Mouse (Mus musculus): Measurements from ENCODE around the gene Insr. TPM values are rescaled to one million over a fixed set of nuclear protein-coding genes. Genes with fewer than 3 reads are reported as not detected.
"Not testable (repeated sequence)": the region's sequence is repeated elsewhere in the genome, so short reads cannot be mapped to it uniquely, and the experiment has no call there.

Insr gene
- total RNA-seq (2022) = 10 to 100 TPM; 49.8 to 58.2 (median 50.7) TPM

DNA sequence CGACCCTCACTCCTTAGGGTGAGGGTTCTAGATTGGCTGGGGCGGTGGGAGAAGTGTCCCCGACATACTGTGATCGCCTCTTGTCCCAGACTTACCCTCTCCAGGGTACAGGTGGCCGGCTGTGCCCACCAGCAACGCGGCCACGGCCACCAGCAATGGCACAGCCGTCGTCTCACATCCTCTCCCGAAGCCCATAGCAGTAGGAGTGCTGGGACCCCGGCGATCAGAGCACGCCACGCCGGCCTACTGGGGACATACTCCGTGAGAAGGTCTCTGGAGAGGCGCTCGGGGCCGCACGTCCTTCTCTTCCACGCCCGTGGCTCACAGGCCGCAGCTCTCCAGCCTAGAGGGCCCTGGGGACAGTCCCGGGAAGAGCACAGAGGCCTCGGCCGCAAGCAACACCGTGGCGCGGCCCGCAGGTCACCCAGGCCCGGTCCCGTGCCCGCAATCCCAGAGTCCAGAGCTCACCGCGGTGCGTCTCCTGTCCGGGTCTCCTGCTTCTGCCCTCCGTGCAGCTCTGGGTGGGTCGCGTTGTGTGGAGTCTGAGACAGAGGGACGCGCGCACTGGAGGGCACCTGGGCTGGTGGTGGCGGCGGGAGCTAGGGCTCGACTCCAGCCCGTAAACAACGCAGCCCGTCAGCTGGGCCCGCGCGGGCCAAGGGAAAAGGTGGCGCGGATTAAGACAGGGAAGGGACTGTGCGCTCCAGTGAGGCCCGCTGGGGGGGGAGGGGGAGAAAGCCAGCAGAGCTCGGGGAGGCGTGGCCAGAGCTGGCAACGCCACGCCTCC lies at the start of gene Insr:
TSS of gene Insr (minus strand) at position 684 of the 787 bp plus-strand sequence.
- DNase-seq (ENCODE audit: low spot score in 2 of 2) = peak; percentile 87 to 92

DNA sequence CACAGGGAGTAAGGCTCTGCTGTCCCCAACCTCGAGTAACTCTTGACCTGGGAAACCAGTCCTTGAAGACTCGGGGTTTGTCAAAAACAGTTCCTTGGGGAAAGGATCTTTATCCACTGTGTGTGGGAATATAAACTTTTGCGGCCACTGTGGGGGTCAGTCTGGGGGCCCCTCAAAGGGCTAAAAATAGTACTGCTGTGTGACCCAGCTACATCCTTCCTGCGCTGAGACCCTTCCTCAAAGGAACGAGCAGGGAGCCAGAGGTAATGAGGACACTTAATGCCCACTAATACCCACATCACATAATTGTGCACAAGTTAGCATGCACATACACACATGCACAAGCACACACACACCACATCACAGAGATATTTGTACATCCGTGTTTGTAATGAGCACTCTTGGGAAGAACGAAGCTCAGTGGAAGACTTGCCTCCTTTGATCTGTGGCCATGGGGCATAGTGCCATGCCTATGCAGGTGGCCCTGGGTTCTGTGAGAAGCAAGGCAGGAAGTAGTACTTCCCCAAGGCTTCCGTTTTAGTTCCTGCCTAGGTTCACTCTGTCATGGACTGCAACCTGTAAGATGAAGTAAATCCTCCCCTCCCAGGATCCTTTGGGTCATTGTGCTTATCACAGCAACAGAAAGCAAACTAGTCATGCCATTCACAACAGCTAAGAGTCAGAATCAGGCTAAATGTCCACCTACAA lies 48.3 kb upstream of the Insr start:
- no peak for DNase-seq (ENCODE audit: low spot score in 2 of 2)

DNA sequence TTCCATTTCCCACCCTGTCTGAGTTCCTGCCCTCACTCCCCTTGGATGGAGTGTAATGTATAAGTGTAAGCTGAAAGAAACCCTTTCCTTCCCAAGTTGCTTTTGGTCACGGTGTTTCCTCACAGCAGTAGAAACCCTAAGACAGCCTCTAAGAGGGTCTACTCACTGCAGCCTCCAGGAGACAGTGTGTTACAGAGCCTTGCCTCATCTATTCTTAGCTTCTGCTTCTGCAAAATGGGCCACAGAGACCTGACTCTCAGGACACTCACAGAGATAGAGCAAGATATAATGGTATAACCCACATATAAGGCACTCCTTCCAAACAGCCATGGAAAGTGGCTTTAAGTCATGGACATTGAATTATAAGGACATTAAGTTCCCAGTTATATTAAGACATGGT lies 47.6 kb upstream of the Insr start:
- DNase-seq (ENCODE audit: low spot score in 2 of 2) = no peak

DNA sequence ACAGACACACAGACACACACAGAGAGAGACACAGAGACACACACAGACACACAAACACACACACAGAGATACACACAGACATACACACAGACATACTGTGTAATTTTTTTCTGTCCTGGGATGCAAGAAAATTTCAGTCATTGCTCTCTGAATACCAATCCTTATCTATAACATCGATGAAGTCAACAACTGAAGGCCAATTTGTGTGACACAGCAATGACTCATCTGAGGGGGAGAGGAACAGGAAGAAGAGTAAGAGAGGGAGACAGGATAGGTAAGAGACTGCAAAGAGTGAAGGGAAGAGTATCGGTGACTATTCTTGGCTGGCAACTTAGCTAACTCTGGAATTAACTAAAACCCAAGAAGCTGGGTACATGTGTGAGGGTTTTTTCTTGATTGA lies 44.8 kb upstream of the Insr start:
- no peak for DNase-seq (ENCODE audit: low spot score in 2 of 2)

DNA sequence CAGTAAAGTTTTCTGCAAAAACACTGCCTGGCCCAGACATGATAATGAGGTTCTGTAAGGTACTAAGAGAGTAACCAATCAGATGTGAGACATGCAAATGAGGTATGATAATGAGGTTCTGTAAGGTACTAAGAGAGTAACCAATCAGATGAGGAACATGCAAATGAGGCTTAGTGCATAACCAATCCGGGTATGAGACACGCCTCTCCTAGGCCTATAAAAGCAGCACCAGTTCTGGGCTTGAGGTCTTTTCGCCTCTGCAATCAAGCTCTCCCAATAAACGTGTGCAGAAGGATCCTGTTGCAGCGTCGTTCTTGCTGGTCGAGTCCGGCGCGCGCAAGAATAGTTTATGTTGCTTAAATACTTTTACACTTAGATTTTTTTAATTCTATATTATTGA lies 39.9 kb upstream of the Insr start:
- DNase-seq (ENCODE audit: low spot score in 2 of 2) = not testable (repeated sequence)

DNA sequence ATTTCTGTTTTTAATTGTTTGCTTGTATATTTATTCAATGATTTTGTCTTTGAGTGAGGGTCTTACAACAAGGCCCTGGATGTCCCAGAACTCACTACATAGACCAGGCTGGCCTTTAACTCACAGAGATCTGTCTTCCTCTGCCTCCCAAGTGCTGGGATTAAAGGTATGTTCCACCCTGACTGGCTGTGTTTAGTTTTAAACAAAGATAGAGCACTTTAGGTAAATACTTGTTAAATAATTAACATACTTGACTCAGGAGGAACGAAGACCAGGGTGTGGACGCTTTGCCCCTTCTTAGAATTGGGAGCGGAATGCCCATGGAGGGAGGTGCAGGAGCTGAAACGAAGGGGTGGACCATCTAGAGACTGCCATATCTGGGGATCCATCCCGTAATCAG lies 37.2 kb upstream of the Insr start:
- no peak for DNase-seq (ENCODE audit: low spot score in 2 of 2)

DNA sequence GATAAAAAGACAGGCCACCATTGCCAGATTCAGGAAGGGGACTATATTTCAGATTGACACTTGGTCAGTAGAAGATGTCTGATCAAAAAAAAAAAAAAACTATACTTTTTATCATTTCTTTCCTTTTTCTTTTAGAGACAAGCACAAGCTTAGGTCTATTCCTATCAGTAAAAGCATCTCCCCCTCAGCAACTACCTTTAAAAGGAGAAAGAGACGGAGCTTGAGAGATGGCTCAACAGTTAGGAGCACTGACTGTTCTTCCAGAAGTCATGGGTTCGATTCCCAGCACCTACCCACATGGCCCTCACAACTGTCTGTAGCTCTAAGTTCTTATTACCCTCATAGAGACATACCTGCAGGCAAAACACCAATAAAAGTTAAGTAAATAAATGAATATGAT lies 34.9 kb upstream of the Insr start:
- DNase-seq (ENCODE audit: low spot score in 2 of 2) = no peak

DNA sequence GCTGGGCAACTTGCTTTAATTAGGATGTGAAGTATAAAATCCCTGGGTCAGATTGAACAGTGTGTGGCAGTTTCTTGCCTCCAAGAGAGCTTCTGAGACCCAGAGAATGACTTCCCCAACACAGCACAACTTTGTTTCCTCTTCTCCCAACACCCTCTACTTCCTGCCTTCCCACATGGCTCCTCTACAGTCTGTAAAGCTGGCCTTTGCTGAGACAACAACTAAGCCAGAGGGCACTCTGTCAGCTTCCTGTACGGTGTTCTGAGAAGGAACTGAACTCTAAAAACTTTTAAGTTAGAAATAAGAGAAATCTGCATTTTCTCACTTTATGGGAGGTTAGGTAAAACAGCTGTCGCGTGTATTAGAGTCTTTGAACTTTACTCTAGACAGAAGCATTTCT lies 34.4 kb upstream of the Insr start:
- no peak for DNase-seq (ENCODE audit: low spot score in 2 of 2)

DNA sequence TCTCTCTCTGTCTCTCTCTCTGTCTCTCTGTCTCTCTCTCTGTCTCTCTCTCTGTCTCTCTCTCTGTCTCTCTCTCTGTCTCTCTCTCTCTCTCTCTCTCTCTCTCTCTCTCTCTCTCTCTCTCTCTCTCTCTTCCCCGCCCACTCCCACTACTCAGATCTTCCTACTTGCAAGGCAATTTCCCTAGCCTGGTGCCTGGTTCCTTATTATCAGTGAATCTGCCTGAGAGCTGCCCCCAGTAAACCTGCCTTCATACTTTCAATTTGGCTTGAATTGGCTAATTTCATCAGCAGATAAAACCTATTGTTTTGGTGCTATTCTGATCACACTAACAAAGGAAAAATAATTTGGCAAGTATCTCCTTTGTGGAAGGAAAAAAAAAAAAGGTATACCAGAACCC lies 34.0 kb upstream of the Insr start:
- DNase-seq (ENCODE audit: low spot score in 2 of 2) = not testable (repeated sequence)

DNA sequence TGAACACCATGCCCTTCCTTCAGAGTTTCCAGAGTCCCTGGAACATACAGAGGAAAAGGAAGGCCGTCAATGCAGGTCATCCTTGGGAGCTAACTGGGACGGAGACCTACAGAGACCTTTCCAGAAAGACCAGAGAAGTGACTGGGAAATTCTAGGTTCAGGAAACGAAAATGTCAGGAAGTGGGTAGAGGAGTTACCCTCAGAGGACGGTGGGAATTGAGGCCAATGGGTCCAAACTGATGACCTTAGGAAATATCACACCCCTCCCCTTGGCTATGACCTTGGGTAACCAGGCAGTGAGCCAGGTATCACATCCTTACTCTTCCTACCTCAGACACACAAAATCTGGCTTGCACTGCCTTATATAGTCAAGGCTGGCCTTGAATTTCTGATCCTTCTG lies 32.1 kb upstream of the Insr start:
- DNase-seq (ENCODE audit: low spot score in 2 of 2) = no peak

DNA sequence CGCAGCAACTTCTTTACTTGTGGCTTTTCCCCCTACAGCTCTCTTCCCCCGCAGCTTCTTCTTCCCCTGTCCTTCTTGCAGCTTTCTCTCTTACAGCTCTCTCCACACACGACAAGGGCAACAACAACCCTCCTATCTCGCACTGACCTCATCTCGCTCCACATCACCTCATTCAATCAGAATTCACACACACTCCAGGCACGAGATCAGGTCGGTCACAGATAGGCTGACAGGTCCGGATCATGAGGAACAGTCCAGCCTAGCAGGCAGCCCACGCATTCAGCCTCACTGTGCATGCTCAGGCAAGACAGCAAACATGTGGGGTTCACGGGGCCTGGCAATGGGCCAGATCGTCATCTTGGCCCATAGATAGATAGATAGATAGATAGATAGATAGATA lies 30.2 kb upstream of the Insr start:
- no peak for DNase-seq (ENCODE audit: low spot score in 2 of 2)

DNA sequence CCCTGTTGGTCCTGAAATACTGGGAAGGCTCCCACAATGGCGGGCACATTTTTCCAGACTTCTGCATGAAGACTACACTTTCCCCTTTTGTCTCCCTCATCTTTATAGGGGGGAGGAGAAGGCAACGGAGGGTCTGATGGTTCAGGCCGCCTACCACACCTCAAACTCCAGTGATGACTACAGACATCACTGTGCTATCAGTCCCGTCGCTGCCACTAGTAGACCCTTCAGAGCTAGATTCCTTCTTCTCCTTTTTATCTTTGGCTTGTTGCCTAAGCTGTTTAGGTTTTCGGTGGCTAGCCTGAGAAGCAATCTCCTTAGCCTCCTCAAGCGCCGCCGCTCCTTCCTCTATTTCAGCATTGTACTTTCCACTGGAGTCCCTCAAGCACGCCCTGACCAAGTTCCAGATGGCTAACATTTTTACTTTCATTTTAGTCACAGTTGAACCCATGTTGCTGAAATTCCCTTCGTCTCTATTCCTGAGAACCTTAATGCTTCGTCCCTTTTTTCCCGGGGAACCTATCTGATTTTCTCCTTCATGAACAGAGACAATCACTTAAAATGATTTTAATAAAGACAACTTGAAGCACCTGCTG lies 28.9 kb upstream of the Insr start:
- DNase-seq (ENCODE audit: low spot score in 2 of 2) = not testable (repeated sequence)

DNA sequence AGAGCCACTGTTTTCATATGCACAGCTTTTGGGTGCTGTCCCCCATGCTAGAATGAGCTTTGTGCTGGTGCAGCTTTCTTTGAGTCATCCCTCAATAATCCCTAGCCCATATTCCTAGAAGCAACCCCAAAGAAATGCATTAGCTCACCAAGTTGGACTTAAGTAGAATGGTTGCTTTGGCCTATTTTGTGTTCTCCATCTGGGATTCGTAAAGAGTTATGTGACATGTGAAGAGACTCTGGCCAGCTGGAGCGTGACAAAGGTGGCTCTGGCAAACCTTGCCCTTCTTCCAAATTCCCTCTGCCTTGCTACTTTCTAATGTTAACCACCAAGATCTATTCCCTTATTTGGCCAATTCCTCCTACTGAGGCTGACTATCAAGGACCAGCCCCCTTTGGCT lies 22.7 kb upstream of the Insr start:
- no peak for DNase-seq (ENCODE audit: low spot score in 2 of 2)

DNA sequence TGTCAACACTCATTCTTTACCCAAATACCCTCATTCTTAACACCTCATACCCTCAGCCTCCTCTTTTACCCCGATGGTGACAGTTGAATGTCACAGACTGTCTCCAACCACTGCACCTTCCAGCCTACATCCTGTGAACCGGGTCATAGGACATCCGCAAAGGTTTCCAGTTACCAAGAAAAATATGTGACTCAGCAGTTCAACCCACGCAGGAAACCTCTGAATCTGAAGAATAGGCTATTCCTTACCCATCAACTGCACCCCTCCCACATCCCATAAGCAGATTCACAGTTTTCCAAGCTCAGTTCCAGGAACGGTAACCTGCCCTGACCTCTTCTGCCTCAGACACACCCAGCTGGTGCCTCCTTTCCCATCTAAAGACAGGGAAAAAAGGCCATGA lies 19.9 kb upstream of the Insr start:
- no peak for DNase-seq (ENCODE audit: low spot score in 2 of 2)

DNA sequence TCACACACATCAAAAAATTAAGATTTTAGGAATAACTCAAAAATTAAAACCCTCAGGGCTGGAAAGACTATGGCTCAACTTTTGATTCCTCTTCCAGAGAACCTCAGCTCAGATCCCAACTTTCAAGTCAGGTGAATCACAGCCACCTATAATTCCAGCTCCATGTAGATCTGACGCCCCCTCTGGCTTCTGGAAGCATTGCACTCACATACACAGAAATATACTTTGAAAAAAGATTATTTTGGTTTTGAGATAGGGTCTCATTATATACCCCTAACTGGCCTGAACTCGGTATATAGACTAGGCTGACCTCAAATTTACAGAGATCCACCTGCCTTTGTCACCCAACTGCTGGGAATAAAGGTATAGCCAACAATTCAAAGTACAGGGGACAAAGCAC lies 6.4 kb upstream of the Insr start:
- DNase-seq (ENCODE audit: low spot score in 2 of 2) = no peak

DNA sequence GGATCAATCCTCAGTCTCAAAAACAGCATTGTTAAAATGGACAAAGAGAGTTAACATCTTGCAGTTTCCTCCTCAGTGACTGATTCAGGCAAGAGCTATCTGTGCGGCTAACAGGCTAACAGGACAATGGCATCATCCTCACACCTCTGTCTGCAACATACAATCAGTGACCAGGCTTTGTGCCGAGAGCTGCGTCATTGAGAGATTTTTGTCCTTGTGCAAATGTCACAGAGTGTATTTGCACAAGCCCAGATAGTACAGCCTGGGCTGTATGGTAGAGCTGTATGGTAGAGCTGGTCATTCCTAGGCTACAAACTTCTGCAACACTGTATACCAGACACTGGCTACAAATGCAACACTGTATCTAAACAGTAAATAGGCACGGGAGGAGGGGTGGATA lies 5.2 kb upstream of the Insr start:
- no peak for DNase-seq (ENCODE audit: low spot score in 2 of 2)

DNA sequence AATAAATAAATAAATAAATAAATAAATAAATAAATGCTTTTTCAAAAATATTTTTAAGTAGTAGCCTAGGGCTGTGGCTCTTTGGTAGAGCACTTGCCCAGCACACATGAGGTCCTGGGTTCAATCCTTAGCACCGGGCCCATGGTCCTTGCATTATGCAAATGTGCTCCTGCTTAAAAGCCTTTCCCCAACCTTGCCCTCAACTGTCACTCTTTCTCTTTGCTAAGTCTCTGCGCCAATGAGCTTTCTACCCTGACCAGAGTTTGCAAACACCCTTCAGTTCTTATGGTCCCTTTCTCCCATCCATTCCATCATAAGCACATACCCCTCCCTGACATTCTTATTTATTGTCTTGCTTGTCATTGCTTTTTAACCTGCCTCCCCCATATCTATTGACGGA lies 1.9 kb upstream of the Insr start:
- no peak for DNase-seq (ENCODE audit: low spot score in 2 of 2)

DNA sequence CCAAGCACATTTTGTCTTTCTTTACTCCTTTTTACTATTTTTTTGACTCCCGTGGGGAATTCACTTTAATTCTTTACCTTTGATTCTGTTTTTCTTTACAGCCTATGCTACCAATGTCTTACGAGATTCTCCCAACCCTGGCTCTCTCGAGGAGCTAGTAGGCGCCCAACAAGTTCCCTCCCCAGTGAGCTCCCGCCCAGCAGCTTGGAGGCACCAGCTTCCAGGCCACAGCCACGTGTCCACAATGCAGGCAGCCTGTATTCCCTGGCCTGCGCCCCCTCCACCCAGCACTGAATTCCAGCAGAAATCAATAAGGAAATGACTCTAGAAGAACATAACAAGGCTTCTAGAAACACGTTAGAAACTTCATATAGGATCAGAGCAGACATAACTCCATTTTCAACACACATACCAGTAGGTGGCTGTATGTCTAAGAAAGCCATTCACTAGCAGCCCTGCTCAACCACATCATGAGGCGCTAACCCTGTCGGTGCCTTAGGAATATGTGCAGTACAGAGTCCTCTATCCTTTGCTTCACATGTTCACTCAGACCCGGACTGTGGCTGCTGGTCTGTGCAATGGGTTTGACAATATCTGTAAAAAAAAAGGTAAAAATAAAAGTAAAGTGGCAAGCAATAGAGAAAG lies 971 bp upstream of the Insr start:
- no peak for DNase-seq (ENCODE audit: low spot score in 2 of 2)

DNA sequence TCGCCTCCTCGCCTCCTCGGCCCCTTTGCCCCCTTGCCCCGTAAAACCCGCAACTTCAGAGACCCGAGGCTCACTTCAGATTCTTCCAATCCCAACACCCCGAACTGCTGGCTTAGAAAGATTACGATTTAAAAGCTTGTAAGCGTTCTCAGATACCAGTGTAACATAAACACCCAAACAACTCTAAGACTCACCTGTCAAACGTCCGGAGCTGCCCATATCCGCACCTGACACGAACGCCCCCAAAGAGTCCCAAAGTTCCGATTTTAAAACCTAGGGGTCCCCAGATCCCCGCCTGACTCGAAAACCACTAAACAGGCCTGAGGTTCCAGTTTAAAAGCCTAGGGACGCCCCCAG lies 282 bp upstream of the Insr start:
- DNase-seq (ENCODE audit: low spot score in 2 of 2) = no peak

DNA sequence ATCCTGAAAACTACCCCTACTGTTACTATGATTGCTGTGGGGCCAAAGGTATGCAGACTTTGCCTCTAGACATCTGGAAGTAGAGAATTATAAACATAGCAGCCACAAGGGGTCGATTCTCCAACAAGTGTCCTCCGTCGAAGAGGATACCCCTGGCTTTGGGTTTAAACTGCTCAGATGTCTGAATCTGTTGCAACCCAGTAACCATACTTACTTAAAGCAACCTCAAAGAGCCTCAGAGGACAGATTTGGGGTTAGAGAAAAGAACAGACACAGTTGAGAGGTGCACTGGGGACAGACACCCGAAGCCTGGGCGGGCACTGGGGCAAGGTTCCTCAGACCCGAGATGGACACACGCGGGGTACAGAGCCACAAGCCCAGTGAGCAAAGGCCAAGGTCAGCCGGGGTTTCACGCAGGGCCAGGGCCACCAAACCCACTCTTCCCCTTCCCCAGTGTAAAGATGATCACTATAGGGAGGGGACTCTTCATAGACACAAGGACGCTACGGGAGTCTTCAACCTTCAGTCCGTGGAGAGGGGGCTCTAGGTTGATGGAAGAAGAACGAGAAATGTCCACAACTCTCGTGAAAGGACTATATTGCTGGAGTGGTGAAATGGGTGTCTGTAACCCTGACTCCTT lies 1.1 kb downstream of the Insr start:
- no peak for DNase-seq (ENCODE audit: low spot score in 2 of 2)

DNA sequence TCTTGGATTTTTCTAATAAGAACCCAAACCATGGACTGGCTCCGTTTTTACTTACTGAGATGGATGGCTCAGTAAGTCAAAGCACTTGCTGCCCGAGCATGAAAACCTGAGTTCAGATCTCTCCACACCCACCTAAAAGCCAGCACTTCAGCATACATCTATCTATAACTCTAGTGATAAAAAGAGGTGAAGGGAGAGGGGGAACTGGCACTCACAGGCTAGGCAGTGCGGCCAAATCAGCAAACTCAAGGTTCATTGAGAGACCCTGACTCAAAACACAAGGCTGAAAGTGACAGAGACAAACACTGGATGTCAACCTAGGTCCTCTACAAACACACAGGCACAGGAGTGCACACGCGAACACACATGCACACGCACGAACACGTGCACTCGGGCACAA lies 2.2 kb downstream of the Insr start:
- no peak for DNase-seq (ENCODE audit: low spot score in 2 of 2)

DNA sequence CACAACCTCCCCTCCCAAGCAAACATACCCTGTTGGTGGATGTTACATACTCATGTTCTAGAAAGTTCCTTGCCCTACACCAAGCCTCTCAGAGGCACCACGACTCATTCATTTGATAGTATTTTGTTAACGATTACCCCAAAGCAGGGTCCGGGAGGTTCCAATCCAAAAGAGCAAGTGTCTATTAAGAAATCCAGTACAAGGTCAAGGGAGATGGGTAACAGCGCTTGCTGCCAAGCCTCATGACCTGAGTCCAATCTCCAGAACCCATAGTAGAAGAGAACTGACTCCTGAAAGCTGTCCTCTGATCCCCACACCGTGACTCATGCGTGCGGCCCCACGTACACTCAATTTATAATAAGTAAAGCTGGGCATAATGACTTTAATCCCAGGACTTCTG lies 3.4 kb downstream of the Insr start:
- DNase-seq (ENCODE audit: low spot score in 2 of 2) = no peak
